Mouse (Mus musculus): Measurements from ENCODE around the gene Ighmbp2.

Gene Ighmbp2

DNA sequence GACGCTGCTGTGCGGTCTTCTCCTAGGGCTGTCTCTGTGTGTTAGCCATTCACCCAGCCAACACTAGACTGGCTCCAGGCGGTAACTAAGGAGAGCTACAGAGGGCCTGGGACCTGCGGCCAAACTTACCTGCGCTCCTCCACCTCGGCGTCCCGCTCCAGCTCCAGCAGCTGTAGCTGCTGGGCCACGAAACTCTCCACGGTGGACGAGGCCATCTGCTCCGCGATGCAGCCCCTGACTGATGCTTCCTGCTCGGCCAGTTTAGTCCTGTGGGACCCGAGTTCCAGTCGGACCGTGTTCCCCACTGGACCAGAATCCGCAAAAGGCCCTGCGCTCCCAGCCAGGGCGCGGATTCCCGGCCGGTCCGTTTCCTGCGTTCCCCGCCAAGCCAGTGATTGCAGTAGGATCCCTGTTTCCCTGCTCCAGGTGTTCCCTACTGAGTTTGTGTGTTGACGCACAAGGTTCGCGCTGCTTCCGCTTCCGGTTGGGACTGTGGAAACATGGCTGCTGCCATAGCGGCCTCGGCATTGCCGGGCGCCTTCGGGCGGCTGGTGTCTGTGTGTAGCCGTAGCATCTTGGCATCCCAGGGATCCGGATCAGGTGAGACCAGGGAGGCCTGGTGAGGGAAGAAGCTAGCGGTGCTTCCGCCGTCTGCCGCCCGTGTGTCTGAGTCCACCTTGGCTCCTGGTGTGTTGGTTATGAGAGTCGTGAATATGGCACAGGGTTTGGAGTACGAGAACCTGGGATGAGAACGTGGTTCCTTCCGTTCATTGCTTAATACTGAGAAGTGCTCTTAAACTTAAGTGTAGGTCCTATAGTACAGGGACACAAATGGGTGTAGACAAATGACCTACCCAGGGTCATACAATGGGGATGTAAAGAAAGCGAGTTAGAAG, at the start of gene Ighmbp2, which contains the start of gene Mrpl21:
Gene Ighmbp2 (minus strand): TSS at position 446 of the 896 bp plus-strand sequence.
Gene Mrpl21 (plus strand): TSS at position 330 of the 896 bp plus-strand sequence.
- DNase-seq (ENCODE audit: low spot score in 2 of 2), result peak; percentile 82 to 86

- peak in 1 of 2 experiments; percentile 15 for DNase-seq (ENCODE audit: low spot score in 2 of 2)
Observed at GRCm38 (mm10) chr19:3326479-3327047, 43.7 kb upstream of the Ighmbp2 start.

DNA sequence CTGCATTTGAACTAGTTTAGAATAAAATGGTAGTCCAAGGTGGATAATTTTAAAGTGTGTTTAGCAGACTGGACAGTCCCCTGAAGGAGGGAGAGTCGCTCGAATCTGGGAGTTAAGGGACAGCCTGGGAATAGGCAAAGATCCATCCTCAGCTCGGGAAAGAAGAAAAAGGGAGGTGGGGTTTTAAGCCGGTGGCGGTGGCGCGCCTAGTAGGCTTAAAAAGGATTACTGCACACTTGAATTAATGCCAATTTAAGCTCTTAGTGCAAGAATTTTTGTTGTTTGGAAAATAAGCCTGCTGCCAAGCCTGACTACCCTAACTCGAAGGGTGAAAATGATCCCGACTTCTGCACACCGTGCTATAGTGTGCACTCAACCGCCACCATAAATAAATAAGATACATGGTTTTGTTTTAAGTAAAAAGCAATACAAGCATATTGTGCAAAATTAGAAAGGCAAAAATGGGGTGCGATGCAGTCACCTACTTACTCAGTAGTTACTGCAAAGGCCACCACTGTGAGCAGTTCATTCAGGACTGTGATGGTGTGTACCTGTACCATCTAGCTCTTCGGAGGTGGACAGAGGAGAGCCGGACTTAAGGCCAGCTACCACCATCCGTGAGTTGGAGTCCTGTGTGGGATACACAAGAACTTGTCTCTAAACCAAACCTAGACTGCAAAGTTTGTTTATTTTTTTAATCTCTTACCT, 43.1 kb upstream of the Ighmbp2 start:
- no peak for DNase-seq (ENCODE audit: low spot score in 2 of 2)

GRCm38 (mm10) chr19:3324931-3325711, 42.3 kb upstream of the Ighmbp2 start:
- DNase-seq (ENCODE audit: low spot score in 2 of 2), result peak; percentile 90 to 96

GRCm38 (mm10) chr19:3324271-3324811, 41.5 kb upstream of the Ighmbp2 start:
- peak; percentile 49 to 53 for DNase-seq (ENCODE audit: low spot score in 2 of 2)

GRCm38 (mm10) chr19:3323753-3324270, 41.0 kb upstream of the Ighmbp2 start:
- DNase-seq (ENCODE audit: low spot score in 2 of 2), result peak; percentile 75 to 77

DNA sequence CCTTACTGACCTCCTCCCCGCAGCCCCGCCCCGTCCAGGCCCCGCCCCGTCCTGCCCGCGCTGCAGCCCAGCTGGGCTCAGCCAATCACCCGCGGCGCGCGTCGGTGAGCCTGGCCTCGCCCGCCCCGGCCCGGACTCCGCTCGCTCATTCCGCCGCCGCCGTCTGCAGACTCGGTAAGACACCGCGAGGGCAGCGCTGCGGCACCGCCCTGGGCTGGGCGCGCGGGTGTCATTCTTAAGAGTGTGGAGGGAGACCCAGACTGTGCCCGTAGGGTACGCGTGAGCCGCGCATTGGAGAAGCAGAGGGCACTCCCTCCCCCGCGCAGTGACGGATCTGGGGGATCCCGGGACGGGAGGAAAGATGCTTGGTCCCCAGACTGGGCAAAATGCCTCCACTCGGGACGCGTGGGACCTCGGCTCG, 40.4 kb upstream of the Ighmbp2 start:
- peak; percentile 91 to 94 for DNase-seq (ENCODE audit: low spot score in 2 of 2)

GRCm38 (mm10) chr19:3322261-3322969, 39.6 kb upstream of the Ighmbp2 start, which contains the start of gene Cpt1a:
Gene Cpt1a (plus strand): TSS chr19:3322334.
- peak; percentile 68 to 82 for DNase-seq (ENCODE audit: low spot score in 2 of 2)

DNA sequence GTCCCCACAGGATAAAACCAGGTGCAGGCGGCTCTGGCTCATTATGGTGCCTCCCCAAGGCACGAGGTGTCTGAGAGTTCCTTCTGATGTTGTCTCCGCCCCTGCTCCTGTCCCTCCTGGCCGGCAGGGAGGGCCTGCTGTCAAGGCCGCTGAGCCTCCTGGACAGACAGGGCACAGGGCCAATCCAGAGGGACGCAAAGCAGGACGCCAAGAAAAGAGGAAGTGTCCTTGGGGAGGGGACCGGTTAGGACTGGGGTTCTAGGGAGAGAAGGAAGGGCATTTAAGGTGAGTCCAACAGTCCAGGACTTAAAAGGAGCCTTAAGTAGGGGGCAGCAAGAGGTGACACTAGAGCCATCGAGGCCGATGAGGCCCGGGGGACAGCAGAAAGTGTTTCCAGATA, 38.8 kb upstream of the Ighmbp2 start:
- peak; percentile 58 to 61 for DNase-seq (ENCODE audit: low spot score in 2 of 2)

DNA sequence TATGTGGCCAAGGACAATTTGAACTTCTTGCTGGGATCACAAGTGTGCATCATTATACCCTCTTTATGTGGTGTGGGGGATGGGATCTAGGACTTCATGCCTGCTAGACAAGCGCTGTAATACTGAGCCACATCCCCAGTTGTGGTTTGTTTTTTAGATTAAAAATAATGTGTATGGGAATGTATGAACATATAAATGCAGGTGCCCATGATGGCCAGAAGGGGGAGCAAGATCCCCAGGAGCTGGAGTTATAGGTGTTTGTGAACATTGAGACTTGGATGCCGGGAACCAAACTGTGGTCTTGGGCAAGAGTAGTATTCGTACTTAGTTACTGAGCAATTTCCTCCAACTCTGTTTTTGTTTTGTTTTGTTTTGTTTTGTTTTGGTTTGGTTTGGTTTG, 38.0 kb upstream of the Ighmbp2 start:
- peak in 1 of 2 experiments; percentile 46 for DNase-seq (ENCODE audit: low spot score in 2 of 2)

GRCm38 (mm10) chr19:3320086-3320485, 37.3 kb upstream of the Ighmbp2 start:
- no peak for DNase-seq (ENCODE audit: low spot score in 2 of 2)

DNA sequence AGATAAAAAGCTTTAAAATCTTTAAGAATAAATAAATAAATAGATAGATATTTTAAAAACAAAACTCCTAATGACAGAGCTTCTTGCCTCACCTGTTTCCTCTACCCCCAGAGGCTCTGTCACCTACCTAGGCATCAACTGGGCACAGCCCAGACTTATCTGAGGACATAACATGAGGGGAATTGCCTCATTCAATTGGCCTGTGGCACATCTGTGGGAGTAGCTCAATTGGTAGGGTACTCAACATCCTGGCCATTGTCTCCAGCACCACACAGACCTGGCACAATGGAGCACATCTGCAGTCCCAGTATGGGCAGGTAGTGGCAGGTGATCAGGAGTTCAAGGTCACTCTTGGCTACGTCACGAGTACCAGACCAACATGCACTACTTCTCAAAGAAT, 36.5 kb upstream of the Ighmbp2 start:
- no peak for DNase-seq (ENCODE audit: low spot score in 2 of 2)

GRCm38 (mm10) chr19:3307175-3307949, 24.5 kb upstream of the Ighmbp2 start:
- DNase-seq (ENCODE audit: low spot score in 2 of 2), result no peak

DNA sequence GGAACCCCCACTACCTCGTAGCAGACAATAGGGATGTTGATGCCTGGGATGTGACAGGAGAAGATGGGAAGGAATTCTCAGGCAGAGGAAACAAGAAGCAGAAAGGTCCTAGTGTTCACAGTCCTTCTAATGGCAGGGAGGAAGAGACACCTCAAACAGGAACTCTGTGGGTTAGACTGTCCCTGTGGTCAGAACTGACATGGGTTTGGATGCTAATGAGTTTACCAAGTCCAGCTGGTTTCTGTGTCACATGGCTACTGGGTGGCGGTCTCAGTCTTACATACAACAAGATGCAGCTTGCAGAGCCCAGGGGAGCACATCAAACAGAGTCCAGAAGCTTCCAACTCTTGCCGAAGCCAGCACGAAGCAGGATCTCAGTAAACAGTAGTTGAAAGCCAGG, 21.2 kb upstream of the Ighmbp2 start:
- no peak for DNase-seq (ENCODE audit: low spot score in 2 of 2)

GRCm38 (mm10) chr19:3297775-3298174, 15.0 kb upstream of the Ighmbp2 start:
- no peak for DNase-seq (ENCODE audit: low spot score in 2 of 2)

DNA sequence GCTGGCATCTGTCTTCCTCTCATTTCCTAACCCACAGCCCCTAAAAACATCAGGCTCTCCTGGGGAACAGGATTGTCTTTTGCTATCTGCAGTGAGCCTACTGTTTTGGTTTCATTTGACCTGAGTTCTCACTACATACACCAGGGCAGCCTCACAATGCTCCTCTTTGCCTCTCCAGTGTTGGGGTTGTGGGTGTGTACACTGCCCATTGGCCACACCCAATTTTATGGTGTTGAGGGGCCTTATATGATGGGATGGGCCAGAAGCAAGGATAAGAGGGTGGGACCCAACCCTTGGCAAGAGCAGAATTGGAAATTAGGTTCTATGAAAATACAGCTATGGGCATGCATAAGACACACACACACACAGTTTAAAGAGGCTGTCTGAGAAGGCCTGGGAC, 14.2 kb upstream of the Ighmbp2 start:
- DNase-seq (ENCODE audit: low spot score in 2 of 2), result no peak

DNA sequence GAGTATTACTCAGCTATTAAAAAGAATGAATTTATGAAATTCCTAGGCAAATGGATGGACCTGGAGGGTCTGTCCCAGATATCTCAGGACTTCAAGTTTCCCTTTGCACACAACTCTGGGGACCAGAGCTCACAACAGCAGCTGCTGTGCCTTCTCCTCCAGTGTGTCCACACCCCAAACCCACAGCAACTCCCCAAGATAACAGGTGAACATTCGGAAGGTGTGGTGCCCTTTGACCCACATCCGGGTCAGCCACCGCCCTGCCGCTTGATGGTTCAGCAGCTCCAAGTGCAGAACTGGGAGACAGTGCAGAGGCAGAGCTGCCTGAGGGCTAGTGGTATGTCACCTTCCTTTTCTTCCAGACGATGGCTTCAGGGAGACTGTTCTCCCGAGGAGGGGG, 12.4 kb upstream of the Ighmbp2 start:
- no peak for DNase-seq (ENCODE audit: low spot score in 2 of 2)

DNA sequence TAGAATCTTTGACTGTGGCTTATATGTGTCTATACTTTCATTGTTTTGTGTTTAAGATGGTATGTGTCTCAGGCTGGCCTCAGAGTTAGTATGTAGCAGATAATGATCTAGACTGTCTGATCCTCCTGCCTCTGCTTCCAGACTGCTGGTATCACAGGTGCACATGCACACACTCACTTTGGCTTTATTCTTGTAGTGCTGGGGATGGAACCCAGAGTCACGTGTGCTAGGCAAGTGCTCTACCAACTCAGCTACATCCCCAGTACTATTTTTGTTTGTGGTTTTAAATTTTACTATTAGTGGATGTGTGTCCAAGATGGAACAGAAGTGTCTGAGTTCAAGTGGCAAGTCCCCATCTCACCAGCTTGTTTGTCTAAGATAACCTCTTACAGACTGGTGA, 10.2 kb upstream of the Ighmbp2 start:
- DNase-seq (ENCODE audit: low spot score in 2 of 2), result no peak

GRCm38 (mm10) chr19:3292028-3292427, 9.2 kb upstream of the Ighmbp2 start:
- peak; percentile 47 to 72 for DNase-seq (ENCODE audit: low spot score in 2 of 2)

Data from spleen, postnatal 10 days (tissue).